Mouse (Mus musculus) myocyte (in vitro differentiated cells): ENCODE measurements around the gene Zdhhc17. TPM values are rescaled to one million over a fixed set of nuclear protein-coding genes. Genes with fewer than 3 reads are reported as not detected.
A peak's percentile ranks its signal among the peaks of the same experiment; 100 is the strongest.

Experiments
- H3K27me3 ChIP-seq: one replicate; pipeline ENCODE4 v1.6.1; 2011; ENCODE audit not compliant: control insufficient read depth, insufficient read depth, insufficient read length
- H3K36me3 ChIP-seq: one replicate; pipeline ENCODE4 v1.6.1; 2011; ENCODE audit not compliant: control insufficient read depth, insufficient read depth
- H3K4me2 ChIP-seq: one replicate; pipeline ENCODE4 v1.6.1; 2011; ENCODE audit warnings: low read depth, control low read depth
- H3K4me3 ChIP-seq: one replicate; pipeline ENCODE4 v1.5.1; 2011; ENCODE audit warnings: mild to moderate bottlenecking, control low read depth, moderate library complexity
- H3K79me2 ChIP-seq: one replicate; pipeline ENCODE4 v1.6.1; 2011; ENCODE audit not compliant: control insufficient read depth, insufficient read depth
- H3ac ChIP-seq: one replicate; pipeline ENCODE4 v1.6.1; 2011; ENCODE audit not compliant: control insufficient read depth, insufficient read length
- CEBPB ChIP-seq: IDR thresholded peaks from 2 replicates; pipeline ENCODE4 v1.6.1; 2011; ENCODE audit warnings: mild to moderate bottlenecking, moderate library complexity; ENCODE audit not compliant: poor library complexity, insufficient read depth, severe bottlenecking
- E2F4 ChIP-seq: IDR thresholded peaks from one replicate; pipeline ENCODE4 v1.6.1; 2011; ENCODE audit warnings: mild to moderate bottlenecking, control low read depth, moderate library complexity; ENCODE audit not compliant: insufficient read depth
- MAX ChIP-seq: IDR thresholded peaks from one replicate; pipeline ENCODE4 v1.6.1; 2011; ENCODE audit warnings: low read depth, mild to moderate bottlenecking, control low read depth
- MYOD1 ChIP-seq, 3 experiments: IDR thresholded peaks; one replicate each; pipeline ENCODE4 v1.6.1; 2011; ENCODE audit warnings: control low read depth in 2 of 3, low read depth in 2 of 3, mild to moderate bottlenecking in 2 of 3, moderate library complexity in 1 of 3; ENCODE audit not compliant: insufficient read length in 2 of 3, control insufficient read depth in 1 of 3
- MYOG ChIP-seq, 3 experiments: IDR thresholded peaks; one replicate each; pipeline ENCODE4 v1.6.1; 2011; ENCODE audit warnings: control low read depth in 2 of 3, low read depth in 2 of 3, mild to moderate bottlenecking in 2 of 3; ENCODE audit not compliant: insufficient read length in 2 of 3, control insufficient read depth in 1 of 3, insufficient read depth in 1 of 3
- POLR2A ChIP-seq: IDR thresholded peaks from one replicate; pipeline ENCODE4 v1.6.1; 2011; ENCODE audit warnings: low read depth, mild to moderate bottlenecking, control low read depth, moderate library complexity; ENCODE audit not compliant: insufficient read length
- POLR2AphosphoS2 ChIP-seq: IDR thresholded peaks from one replicate; pipeline ENCODE4 v1.6.1; 2011; ENCODE audit warnings: low read depth, control low read depth; ENCODE audit not compliant: insufficient read length
- REST ChIP-seq: IDR thresholded peaks from one replicate; pipeline ENCODE4 v1.6.1; 2011; ENCODE audit warnings: mild to moderate bottlenecking, control low read depth, moderate library complexity; ENCODE audit not compliant: insufficient read depth, insufficient read length
- SRF ChIP-seq: IDR thresholded peaks from one replicate; pipeline ENCODE4 v1.6.1; 2011; ENCODE audit warnings: low read depth; ENCODE audit not compliant: control insufficient read depth, insufficient read length
- TCF12 ChIP-seq: IDR thresholded peaks from one replicate; pipeline ENCODE4 v1.6.1; 2011; ENCODE audit warnings: mild to moderate bottlenecking, control low read depth; ENCODE audit not compliant: poor library complexity, insufficient read depth, severe bottlenecking
- TCF3 ChIP-seq: IDR thresholded peaks from one replicate; pipeline ENCODE4 v1.6.1; 2011; ENCODE audit warnings: low read depth, control low read depth; ENCODE audit not compliant: insufficient read length
- USF1 ChIP-seq: IDR thresholded peaks from one replicate; pipeline ENCODE4 v1.6.1; 2011; ENCODE audit warnings: low read depth, mild to moderate bottlenecking, control low read depth, moderate library complexity
- polyA plus RNA-seq: library from polyadenylated mRNA; unstranded; fragments of >200 nt; fragmentation: generic; extraction: Trizol; gene quantifications from one replicate; pipeline ENCODE4 v1.2.1, GENCODE M21; 2012; ENCODE audit warnings: missing spikeins

Gene Zdhhc17
- polyA plus RNA-seq, 1 experiment: 6.6 TPM

GRCm38 (mm10) chr10:110920368-110920950, 89.5 kb downstream of the Zdhhc17 start:
- H3K27me3 ChIP-seq: no peaks in the 10 kb centered on the region
- peaks cover 53% of the 10 kb centered on the region for H3K79me2 ChIP-seq
- H3K36me3 ChIP-seq: no peaks in the 10 kb centered on the region
- H3ac ChIP-seq: peak overlapping the region; percentile 12
- peak overlapping the region; percentile 90 for H3K4me3 ChIP-seq
- peak overlapping the region; percentile 71 for H3K4me2 ChIP-seq
- TF ChIP-seq MAX (no peak), MYOG (IDR thresholded peaks at IDR 0.05; ENCODE audit: control insufficient read depth in 1 of 3, insufficient read depth in 1 of 3, insufficient read length in 2 of 3, low read depth in 2 of 3) (no peak), MYOD1 (IDR thresholded peaks at IDR 0.05; ENCODE audit: control insufficient read depth in 1 of 3, insufficient read length in 2 of 3, low read depth in 2 of 3) (no peak), REST (no peak), USF1 (no peak), E2F4 (no peak), CEBPB (no peak), TCF12 (no peak), SRF (no peak), POLR2A (no peak), TCF3 (no peak), POLR2AphosphoS2 (no peak)

- peak within 1 kb of the TSS; percentile 12 for H3ac ChIP-seq
- no peaks in the 10 kb centered on the region for H3K36me3 ChIP-seq
- peak within 1 kb of the TSS; percentile 85 for H3K4me2 ChIP-seq
- H3K79me2 ChIP-seq: peaks cover 46% of the 10 kb centered on the region
- TF ChIP-seq REST: no peak
- TF ChIP-seq POLR2A: peak; percentile 98
- peak; percentile 21 for TF ChIP-seq E2F4
- TF ChIP-seq USF1: no peak
- no peak for TF ChIP-seq MAX
- TF ChIP-seq MYOG (IDR thresholded peaks at IDR 0.05; ENCODE audit: control insufficient read depth in 1 of 3, insufficient read depth in 1 of 3, insufficient read length in 2 of 3, low read depth in 2 of 3): peak in 1 of 3 experiments; percentile 2
- peak; percentile 94 for TF ChIP-seq POLR2AphosphoS2
- peak; percentile 45 for TF ChIP-seq SRF
- TF ChIP-seq CEBPB: 0 out of 2 replicates have a peak, but pooled peaks have one; percentile 12
- no peak for TF ChIP-seq TCF12
- no peak for TF ChIP-seq TCF3
- no peak for TF ChIP-seq MYOD1 (IDR thresholded peaks at IDR 0.05; ENCODE audit: control insufficient read depth in 1 of 3, insufficient read length in 2 of 3, low read depth in 2 of 3)
- no peaks in the 10 kb centered on the region for H3K27me3 ChIP-seq
- peak within 1 kb of the TSS; percentile 90 for H3K4me3 ChIP-seq
Observed at GRCm38 (mm10) chr10:110919531-110920343, 90.2 kb downstream of the Zdhhc17 start, which contains the start of gene Csrp2. Gene Csrp2, plus strand, starts transcription at chr10:110919789.

- TF ChIP-seq E2F4 (no peak), MYOD1 (IDR thresholded peaks at IDR 0.05; ENCODE audit: control insufficient read depth in 1 of 3, insufficient read length in 2 of 3, low read depth in 2 of 3) (no peak), CEBPB (no peak), USF1 (no peak), MAX (no peak), MYOG (IDR thresholded peaks at IDR 0.05; ENCODE audit: control insufficient read depth in 1 of 3, insufficient read depth in 1 of 3, insufficient read length in 2 of 3, low read depth in 2 of 3) (no peak), POLR2A (no peak), TCF3 (no peak), TCF12 (no peak), POLR2AphosphoS2 (no peak), REST (no peak)
- H3K4me3 ChIP-seq: peak overlapping the region; percentile 90
- no peaks in the 10 kb centered on the region for H3K27me3 ChIP-seq
- H3K79me2 ChIP-seq: peaks cover 36% of the 10 kb centered on the region
- no peaks in the 10 kb centered on the region for H3K36me3 ChIP-seq
- H3K4me2 ChIP-seq: peak overlapping the region; percentile 85
- H3ac ChIP-seq: peak overlapping the region; percentile 12
Observed at GRCm38 (mm10) chr10:110918414-110919391, 91.2 kb downstream of the Zdhhc17 start.

DNA sequence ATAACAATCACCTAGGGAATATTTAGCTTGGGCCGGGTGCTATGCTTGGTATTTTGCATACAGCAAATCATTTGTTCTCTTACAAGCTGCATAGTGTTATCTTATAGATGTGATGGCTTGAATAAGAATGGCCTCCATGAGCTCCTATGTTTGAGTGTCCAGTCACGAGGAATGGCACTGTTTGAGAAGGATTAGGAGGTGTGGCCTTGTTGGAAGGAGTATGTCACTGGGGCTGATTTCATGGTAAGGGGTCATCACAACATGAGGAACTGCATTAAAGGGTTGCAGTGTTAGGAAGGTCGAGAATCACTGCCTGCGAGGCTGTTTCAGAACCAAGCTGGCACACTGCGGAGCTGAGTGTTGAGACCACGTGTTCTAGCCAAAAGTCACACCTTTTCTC, 92.4 kb downstream of the Zdhhc17 start:
- Histone ChIP-seq H3K36me3 (no peaks in the 10 kb centered on the region), H3ac (no peak overlapping the region), H3K79me2 (peaks cover 24% of the 10 kb centered on the region), H3K4me3 (no peak overlapping the region), H3K27me3 (no peaks in the 10 kb centered on the region), H3K4me2 (no peak overlapping the region)
- no peak for TF ChIP-seq SRF
- no peak for TF ChIP-seq REST
- no peak for TF ChIP-seq TCF3
- TF ChIP-seq TCF12: no peak
- no peak for TF ChIP-seq MYOG (IDR thresholded peaks at IDR 0.05; ENCODE audit: control insufficient read depth in 1 of 3, insufficient read depth in 1 of 3, insufficient read length in 2 of 3, low read depth in 2 of 3)
- TF ChIP-seq CEBPB: no peak
- TF ChIP-seq MAX: no peak
- TF ChIP-seq POLR2AphosphoS2: no peak
- TF ChIP-seq E2F4: no peak
- no peak for TF ChIP-seq POLR2A
